Mouse (Mus musculus) adrenal gland, postnatal 4 days (tissue): Measurements from ENCODE around the gene Mrps9. TPM values are rescaled to one million over a fixed set of nuclear protein-coding genes. Genes with fewer than 3 reads are reported as not detected.

Source experiments
- DNase-seq, 2 experiments: peaks; one replicate each; pipeline ENCODE4 v3.0.0; 2021 to 2022; ENCODE audit warnings: low spot score in 2 of 2, mixed read lengths in 2 of 2
- total RNA-seq, 2 experiments: library from RNA; stranded (reverse); gene quantifications; 2 replicates each; pipeline ENCODE4 v1.2.3; 2021

Gene Mrps9
- total RNA-seq, 2 experiments from 2014 or later, result 81.4 to 82.0 TPM

DNA sequence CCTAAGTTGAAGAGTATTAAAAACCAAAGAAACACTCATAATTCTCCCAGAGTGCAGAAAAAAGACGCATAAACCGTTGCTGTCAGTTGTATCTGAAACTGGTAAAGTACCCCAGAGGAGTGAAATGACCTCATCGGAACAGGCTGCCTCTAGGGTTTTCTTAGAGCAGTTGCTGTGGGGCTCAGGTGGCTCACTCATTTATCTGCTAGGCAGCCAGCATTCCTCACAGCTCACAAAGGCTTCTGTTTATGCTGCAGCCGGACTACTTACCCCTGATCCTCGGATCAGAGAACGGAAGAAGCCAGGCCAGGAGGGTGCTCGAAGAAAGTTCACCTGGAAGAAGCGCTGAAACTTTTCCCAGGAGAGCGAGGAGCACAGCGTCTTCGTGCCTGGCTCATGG is 54.1 kb downstream of the Mrps9 start:
- no peak for DNase-seq

DNA sequence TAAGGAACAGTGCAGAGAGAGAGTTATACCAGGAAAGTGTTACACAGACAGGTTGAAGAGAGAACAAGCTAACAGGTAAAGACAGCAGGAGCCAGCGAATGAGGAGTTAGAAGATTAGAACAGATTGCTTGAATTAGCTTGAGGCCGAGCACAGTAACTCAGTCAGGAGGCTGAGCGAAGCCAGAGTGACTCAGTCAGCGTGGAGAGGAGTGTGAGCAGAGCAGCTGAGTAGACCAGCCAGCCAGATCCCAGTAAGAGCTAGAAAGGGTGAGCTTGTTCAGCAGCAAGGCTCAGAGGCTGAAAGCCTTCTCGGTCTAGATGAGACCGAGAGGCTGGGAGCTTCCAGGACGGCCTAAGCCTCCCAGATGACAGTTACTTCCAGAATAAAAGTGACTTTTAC is 55.7 kb downstream of the Mrps9 start:
- DNase-seq, result no peak

DNA sequence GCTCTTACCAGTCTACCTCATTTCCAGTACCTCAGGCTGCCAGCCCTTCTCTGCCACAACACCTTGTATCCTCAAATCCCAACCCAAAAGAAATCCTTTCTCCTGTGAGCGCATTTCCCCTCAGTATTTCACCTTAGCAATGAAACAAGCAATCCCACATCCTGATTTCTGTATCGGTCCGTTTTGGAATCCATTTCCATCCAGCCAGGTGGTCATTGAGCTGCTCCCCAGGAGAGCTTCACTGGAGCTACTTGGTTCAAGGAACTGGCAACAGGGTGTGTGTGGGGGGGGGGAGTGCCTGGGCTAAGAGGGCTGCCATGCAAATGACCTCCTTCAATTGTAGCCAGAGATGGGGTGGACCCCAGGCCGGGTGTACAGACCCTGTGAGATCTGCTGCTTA is 56.1 kb downstream of the Mrps9 start:
- no peak for DNase-seq

DNA sequence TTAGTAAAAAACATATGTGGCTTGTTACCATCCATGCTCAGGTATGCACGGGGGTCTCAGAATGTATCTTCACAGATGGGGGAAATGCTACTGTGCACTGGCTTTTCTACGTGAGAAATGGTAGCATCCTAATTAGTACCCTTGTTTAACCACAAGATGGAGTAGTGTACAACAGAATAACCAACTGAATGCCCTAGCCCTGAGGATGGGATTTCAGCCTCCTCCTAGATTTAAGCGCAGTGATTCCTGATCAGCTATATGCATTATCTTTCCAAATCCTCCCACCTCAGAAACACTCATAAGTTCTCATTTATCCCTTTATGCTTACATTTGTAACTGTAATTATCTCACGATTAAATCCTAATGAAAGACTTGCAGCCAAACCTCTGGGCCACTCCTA is 64.0 kb downstream of the Mrps9 start:
- no peak for DNase-seq

DNA sequence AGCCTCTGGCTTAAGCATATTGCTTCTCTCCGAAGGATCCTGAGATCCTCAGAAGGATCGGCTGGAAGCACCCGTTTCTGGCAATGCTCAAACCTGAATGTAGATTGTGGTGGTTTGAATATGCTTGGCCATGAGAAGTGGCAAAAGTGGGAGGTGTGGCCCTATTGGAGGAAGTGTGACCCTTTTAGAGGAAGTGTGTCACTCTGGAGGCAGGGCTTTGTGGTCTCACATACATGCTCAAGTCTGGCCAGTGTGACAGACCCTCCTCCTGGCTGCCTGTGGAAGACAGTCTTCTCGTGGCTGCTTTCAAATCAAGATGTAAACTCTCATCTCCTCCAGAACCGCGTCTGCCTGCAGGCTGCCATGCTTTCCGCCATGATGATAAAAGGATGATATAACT is 65.7 kb downstream of the Mrps9 start:
- DNase-seq, result no peak

DNA sequence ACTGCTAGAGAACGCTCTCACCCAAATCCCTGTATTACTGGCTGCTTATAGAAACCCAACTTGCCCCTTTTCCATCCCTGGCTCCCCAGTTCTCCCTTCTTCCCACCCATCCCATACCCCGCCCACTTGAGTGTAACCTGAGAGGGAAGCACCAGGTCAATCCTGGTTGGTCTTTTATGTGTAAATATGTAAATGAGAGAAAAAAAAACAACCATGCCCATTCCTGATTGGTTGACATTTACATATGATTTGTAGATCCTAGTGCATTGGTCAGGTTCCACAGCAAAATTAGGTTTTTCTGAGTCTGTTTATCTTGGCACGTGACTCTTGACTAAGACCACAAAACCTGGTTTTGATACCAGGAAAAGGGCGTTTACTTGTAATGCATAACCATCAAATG is 66.9 kb downstream of the Mrps9 start:
- DNase-seq, result no peak

DNA sequence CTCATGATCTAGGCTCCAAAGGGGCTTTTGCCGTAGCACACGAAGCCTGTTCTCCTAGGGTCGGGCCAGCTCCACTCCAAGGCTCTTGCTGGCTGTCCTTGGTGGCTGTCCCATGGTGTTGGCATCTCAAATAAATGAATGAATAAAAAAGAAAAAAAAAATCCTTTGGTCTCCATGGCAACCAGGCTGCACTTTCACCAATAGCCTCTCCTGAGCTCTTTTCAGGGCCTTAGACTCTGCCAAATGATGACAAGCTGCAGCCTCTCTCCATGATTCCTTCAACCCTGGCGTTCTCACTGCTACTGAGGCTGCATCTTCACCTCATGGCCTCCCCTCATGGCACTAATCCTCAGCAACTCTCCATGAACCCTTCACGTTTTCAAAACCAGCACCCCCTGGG is 72.9 kb downstream of the Mrps9 start:
- DNase-seq, result no peak

DNA sequence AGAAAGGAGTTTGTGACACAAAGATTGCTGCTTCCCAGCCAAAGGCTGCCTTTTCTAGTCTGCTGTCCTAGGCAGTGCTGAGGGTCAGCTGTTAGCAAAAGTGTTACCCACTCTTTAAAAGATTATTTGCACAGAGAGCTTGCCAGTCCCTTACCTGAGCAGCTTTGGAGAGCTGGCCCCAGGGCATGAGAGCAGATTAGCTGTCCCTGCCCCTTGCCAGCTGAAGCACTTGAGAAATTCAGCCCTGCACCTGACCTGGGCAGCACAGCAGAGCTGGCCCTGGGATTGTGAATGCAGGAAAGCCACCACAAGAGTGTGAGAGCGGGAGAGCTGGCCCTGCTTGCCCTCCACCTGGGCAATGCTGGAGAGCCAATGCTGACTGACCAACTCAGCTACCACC is 82.6 kb downstream of the Mrps9 start:
- DNase-seq, result no peak

DNA sequence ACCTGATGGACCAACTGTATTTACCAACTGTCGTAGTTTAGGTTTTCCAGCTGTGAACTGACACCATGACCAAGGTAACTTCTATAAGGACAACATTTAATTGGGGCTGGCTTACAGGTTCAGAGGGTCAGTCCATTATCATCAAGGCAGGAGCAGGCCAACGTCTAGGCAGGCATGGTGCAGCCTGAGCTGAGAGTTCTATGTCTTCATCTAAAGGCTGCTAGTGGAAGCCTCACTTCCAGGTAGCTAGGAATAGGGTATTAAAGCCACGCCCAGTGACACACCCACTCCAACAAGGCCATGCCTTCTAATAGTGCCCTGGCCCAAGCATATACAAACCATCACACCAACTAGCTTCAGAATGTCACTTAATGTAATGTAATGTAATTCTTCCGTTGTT is 97.5 kb downstream of the Mrps9 start:
- no peak for DNase-seq

DNA sequence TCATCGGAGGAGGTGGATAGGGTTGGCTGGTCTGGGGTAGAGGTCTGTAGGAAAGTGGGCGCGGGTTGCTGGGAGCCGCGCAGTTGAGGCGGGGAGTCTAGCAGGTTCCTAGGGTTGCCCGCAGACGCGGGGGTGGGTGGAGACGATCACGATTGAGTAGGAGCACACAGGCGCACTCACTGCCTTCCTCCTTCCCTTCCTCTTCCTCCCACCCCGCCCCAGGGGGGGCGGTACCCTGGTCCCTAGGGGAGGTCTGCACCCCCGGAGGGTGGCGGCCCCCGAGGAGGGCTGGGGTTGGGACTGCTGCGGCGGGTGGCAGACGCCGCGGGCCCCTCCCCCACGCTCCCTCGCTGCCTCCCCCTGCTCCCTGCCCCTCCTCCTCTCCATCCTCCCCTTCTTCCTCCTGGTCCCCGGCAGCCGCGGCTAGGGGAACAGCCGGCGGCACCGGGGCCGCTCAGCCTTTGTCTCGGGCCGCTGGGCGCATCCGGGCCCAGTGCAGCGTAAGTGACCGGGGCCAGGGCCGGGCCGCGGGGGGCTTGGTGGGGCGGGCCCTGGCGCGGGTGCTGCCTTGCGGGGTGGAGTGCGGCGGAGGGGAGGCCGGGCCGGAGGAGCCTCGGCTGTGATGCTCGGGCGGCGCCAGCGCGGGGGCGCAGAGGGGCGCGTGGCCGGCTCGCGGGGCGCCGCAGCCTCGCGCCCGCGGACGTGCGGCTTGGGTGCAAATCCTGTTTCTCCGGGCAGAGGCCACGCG is 101.9 kb downstream of the Mrps9 start, which contains the start of gene Gpr45:
Gene Gpr45 (plus strand): TSS at position 139 of the 748 bp plus-strand sequence.
- no peak for DNase-seq

DNA sequence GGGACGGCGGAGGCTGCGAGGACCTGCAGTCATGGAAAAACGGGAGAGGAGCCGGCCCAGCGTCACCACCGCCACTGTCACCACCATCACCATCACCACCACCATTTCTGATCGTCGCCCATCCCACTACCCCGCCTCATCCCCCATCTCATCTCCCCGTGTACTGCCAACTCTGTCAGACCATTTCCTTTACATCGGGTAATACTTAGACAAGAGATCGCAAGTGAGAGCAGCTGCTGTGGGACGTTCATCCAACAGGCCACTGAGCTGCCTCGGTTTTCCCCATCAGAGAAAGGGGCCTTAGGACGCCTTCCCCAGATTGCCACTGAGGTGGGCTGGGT is 102.4 kb downstream of the Mrps9 start:
- no peak for DNase-seq

Other genes with a start within 250 kb of the Mrps9 start
- 1 to 10 TPM in 1 of 2 experiments, under 1 TPM in 1; 0.68 to 6.3 TPM for gene Pou3f3, start 155.5 kb upstream of the Mrps9 start, total RNA-seq
- 1 to 10 TPM; 2.7 to 7.1 TPM for gene Gpr45, start 101.6 kb downstream of the Mrps9 start, total RNA-seq
- 10 to 100 TPM; 30.7 to 31.4 TPM for gene Tgfbrap1, start 247.4 kb downstream of the Mrps9 start, total RNA-seq
- gene AI597479, start 247.5 kb downstream of the Mrps9 start, total RNA-seq, result 10 to 100 TPM; 19.5 to 20.4 TPM